Mouse (Mus musculus): ENCODE measurements around the gene Bricd5.

- no peak for TF ChIP-seq CTCF (IDR thresholded peaks at IDR 0.05; ENCODE audit: borderline replicate concordance, insufficient read depth, low read depth, low read length)
- no peak for TF ChIP-seq POLR2A (IDR thresholded peaks at IDR 0.05; ENCODE audit: borderline replicate concordance, insufficient read depth, low read length)
These were observed 30.4 kb downstream of the Bricd5 start for GRCm38 (mm10) chr17:24504085-24504484.

Data from cerebellum, adult 2 months (tissue).